Mouse (Mus musculus) forebrain, embryonic 11.5 days (tissue): ENCODE measurements around the gene Rela. TPM values are rescaled to one million over a fixed set of nuclear protein-coding genes. Genes with fewer than 3 reads are reported as not detected.

Experiments used
- ATAC-seq: fragments of 200-750 bp; cut with Nextera tagmentation; replicated peaks from 2 replicates; pipeline ENCODE4 v1.8.0; 2017; ENCODE audit warnings: moderate TSS enrichment; ENCODE audit not compliant: low FRiP score
- DNase-seq: peaks from one replicate; pipeline ENCODE4 v3.0.0-alpha.2; 2017; ENCODE audit warnings: low spot score
- H3K27ac ChIP-seq: fragments of 300-500 bp; sonication (generic); 2 replicates; pipeline ENCODE4 v1.5.1; 2014; ENCODE audit warnings: low read depth, low read length
- H3K27me3 ChIP-seq: fragments of 300-500 bp; sonication (generic); 2 replicates; pipeline ENCODE4 v1.6.1; 2014; ENCODE audit warnings: mild to moderate bottlenecking, low read length, mixed read lengths; ENCODE audit not compliant: control insufficient read depth, insufficient read depth
- H3K36me3 ChIP-seq: fragments of 300-500 bp; sonication (generic); 2 replicates; pipeline ENCODE4 v1.6.1; 2014; ENCODE audit warnings: mild to moderate bottlenecking, low read length, moderate library complexity, mixed read lengths; ENCODE audit not compliant: control insufficient read depth, insufficient read depth
- H3K4me1 ChIP-seq: fragments of 300-500 bp; sonication (generic); replicated peaks from 2 replicates; pipeline ENCODE4 v1.6.1; 2014; ENCODE audit warnings: low read length, mixed read lengths; ENCODE audit not compliant: control insufficient read depth, insufficient read depth
- H3K4me2 ChIP-seq: fragments of 300-500 bp; sonication (generic); 2 replicates; pipeline ENCODE4 v1.6.1; 2014; ENCODE audit warnings: low read depth, mild to moderate bottlenecking, low read length, moderate library complexity, mixed read lengths; ENCODE audit not compliant: severe bottlenecking
- H3K4me3 ChIP-seq: fragments of 300-500 bp; sonication (generic); 2 replicates; pipeline ENCODE4 v1.5.1; 2014; ENCODE audit warnings: low read depth, low read length
- H3K9ac ChIP-seq: fragments of 300-500 bp; sonication (generic); 2 replicates; pipeline ENCODE4 v1.6.1; 2014; ENCODE audit warnings: low read length
- H3K9me3 ChIP-seq: fragments of 300-500 bp; sonication (generic); 2 replicates; pipeline ENCODE4 v1.6.1; 2016; ENCODE audit warnings: low read length, mixed read lengths; ENCODE audit not compliant: control insufficient read depth
- WGBS: fragments of 180-500 bp; shearing (Covaris S2); extraction: QIAGEN DNeasy Blood & Tissue Kit; methylation state at CpG from one replicate; pipeline ENCODE4 v1.1.7; 2014; 5-methylcytosine and 5-hydroxymethylcytosine counted together
- polyA plus RNA-seq: library from polyadenylated mRNA; unstranded; fragments of >200 nt; fragmentation: Nextera tagmentation; extraction: Ambion mirVana; gene quantifications from 2 replicates; pipeline ENCODE4 v1.2.1, GENCODE M21; 2014

Rela gene
- polyA plus RNA-seq, result 37.8 and 39.9 TPM in 2 replicates

- peaks cover 6% of the 10 kb centered on the region for H3K4me1 ChIP-seq
- H3K36me3 ChIP-seq, result peaks cover 15% of the 10 kb centered on the region; the same call in 1 of the 2 replicates
- DNase-seq, result peak; percentile 91
- no peaks in the 10 kb centered on the region for H3K9me3 ChIP-seq
- ATAC-seq, result peak; percentile 89
- peak within 1 kb of the TSS; percentile 85 for H3K27ac ChIP-seq
- H3K4me3 ChIP-seq, result peak within 1 kb of the TSS; percentile 81
- WGBS, result under 1% methylated on average over 101 of the region's 109 CpGs
- H3K9ac ChIP-seq, result peak within 1 kb of the TSS; percentile 88
- H3K4me2 ChIP-seq, result peak within 1 kb of the TSS; percentile 91
- no peaks in the 10 kb centered on the region for H3K27me3 ChIP-seq
Observed at GRCm38 (mm10) chr19:5637069-5638047, at the start of gene Rela. Gene Rela (plus strand): TSS chr19:5637483.

GRCm38 (mm10) chr19:5589159-5589558 lies 48.1 kb upstream of the Rela start:
- H3K4me1 ChIP-seq, result no peaks in the 10 kb centered on the region
- H3K36me3 ChIP-seq, result no peaks in the 10 kb centered on the region
- H3K9me3 ChIP-seq, result no peaks in the 10 kb centered on the region
- 76% methylated on average over 9 of the region's 9 CpGs for WGBS
- H3K9ac ChIP-seq, result no peak overlapping the region
- no peak overlapping the region for H3K27ac ChIP-seq
- H3K4me2 ChIP-seq, result no peak overlapping the region
- no peak overlapping the region for H3K4me3 ChIP-seq
- DNase-seq (no peak), ATAC-seq (no peak)
- no peaks in the 10 kb centered on the region for H3K27me3 ChIP-seq

- no peak overlapping the region for H3K27ac ChIP-seq
- WGBS, result 87% methylated on average over 6 of the region's 6 CpGs
- H3K4me2 ChIP-seq, result no peak overlapping the region
- ATAC-seq (no peak), DNase-seq (no peak)
- H3K4me1 ChIP-seq, result no peaks in the 10 kb centered on the region
- H3K4me3 ChIP-seq, result no peak overlapping the region
- no peaks in the 10 kb centered on the region for H3K36me3 ChIP-seq
- no peaks in the 10 kb centered on the region for H3K27me3 ChIP-seq
- no peak overlapping the region for H3K9ac ChIP-seq
- H3K9me3 ChIP-seq, result no peaks in the 10 kb centered on the region
Observed at GRCm38 (mm10) chr19:5591888-5592287, 45.4 kb upstream of the Rela start.

- H3K4me3 ChIP-seq, result no peak overlapping the region
- DNase-seq (no peak), ATAC-seq (no peak)
- no peak overlapping the region for H3K27ac ChIP-seq
- H3K9ac ChIP-seq, result no peak overlapping the region
- H3K36me3 ChIP-seq, result peaks cover 5% of the 10 kb centered on the region; the same call in 1 of the 2 replicates
- WGBS, result 76% methylated on average over 4 of the region's 4 CpGs
- H3K9me3 ChIP-seq, result no peaks in the 10 kb centered on the region
- H3K4me2 ChIP-seq, result no peak overlapping the region
- no peaks in the 10 kb centered on the region for H3K27me3 ChIP-seq
- H3K4me1 ChIP-seq, result peaks cover 5% of the 10 kb centered on the region; the same call in 1 of the 2 replicates
Observed at GRCm38 (mm10) chr19:5599224-5599623, 38.1 kb upstream of the Rela start.

- H3K4me2 ChIP-seq, result peak within 1 kb of the TSS; percentile 94
- H3K4me1 ChIP-seq, result peaks cover 5% of the 10 kb centered on the region; the same call in 1 of the 2 replicates
- peaks cover 12% of the 10 kb centered on the region for H3K36me3 ChIP-seq
- peak within 1 kb of the TSS; percentile 82 for H3K27ac ChIP-seq
- WGBS, result under 1% methylated on average over 64 of the region's 64 CpGs
- no peaks in the 10 kb centered on the region for H3K27me3 ChIP-seq
- peak within 1 kb of the TSS; percentile 94 for H3K4me3 ChIP-seq
- peak within 1 kb of the TSS; percentile 98 for H3K9ac ChIP-seq
- DNase-seq (peak; percentile 84), ATAC-seq (peak; percentile 91)
- H3K9me3 ChIP-seq, result no peaks in the 10 kb centered on the region
Observed at GRCm38 (mm10) chr19:5601752-5602541, 35.3 kb upstream of the Rela start, which contains the start of gene Rnaseh2c. Gene Rnaseh2c (plus strand): TSS chr19:5601873.

- Histone ChIP-seq H3K27me3 (no peaks in the 10 kb centered on the region), H3K9ac (no peak overlapping the region), H3K9me3 (no peaks in the 10 kb centered on the region), H3K4me2 (0 out of 2 replicates have a peak overlapping the region, but pooled peaks have one; percentile 2), H3K27ac (no peak overlapping the region), H3K4me3 (no peak overlapping the region), H3K4me1 (peaks cover 5% of the 10 kb centered on the region; the same call in 1 of the 2 replicates), H3K36me3 (peaks cover 12% of the 10 kb centered on the region)
- 96% methylated on average over 7 of the region's 7 CpGs for WGBS
- no peak for DNase-seq
- ATAC-seq, result no peak
Observed at GRCm38 (mm10) chr19:5603664-5604063, 33.6 kb upstream of the Rela start.

GRCm38 (mm10) chr19:5605126-5605525 lies 32.2 kb upstream of the Rela start:
- WGBS, result 91% methylated on average over 7 of the region's 7 CpGs
- DNase-seq, result no peak
- Histone ChIP-seq H3K4me3 (no peak overlapping the region), H3K9me3 (no peaks in the 10 kb centered on the region), H3K4me2 (no peak overlapping the region), H3K27ac (no peak overlapping the region), H3K4me1 (peaks cover 8% of the 10 kb centered on the region; the same call in 1 of the 2 replicates), H3K27me3 (no peaks in the 10 kb centered on the region), H3K9ac (no peak overlapping the region), H3K36me3 (peaks cover 12% of the 10 kb centered on the region)
- no peak for ATAC-seq

- ATAC-seq (no peak), DNase-seq (no peak)
- no peaks in the 10 kb centered on the region for H3K9me3 ChIP-seq
- H3K4me3 ChIP-seq, result no peak overlapping the region
- WGBS, result 89% methylated on average over 8 of the region's 8 CpGs
- peaks cover 12% of the 10 kb centered on the region for H3K36me3 ChIP-seq
- H3K27ac ChIP-seq, result no peak overlapping the region
- no peak overlapping the region for H3K9ac ChIP-seq
- no peak overlapping the region for H3K4me2 ChIP-seq
- H3K27me3 ChIP-seq, result no peaks in the 10 kb centered on the region
- peaks cover 8% of the 10 kb centered on the region; the same call in 1 of the 2 replicates for H3K4me1 ChIP-seq
Observed at GRCm38 (mm10) chr19:5606196-5606595, 31.1 kb upstream of the Rela start.
